Mouse (Mus musculus) heart, embryonic 11.5 days (tissue): ENCODE measurements around the gene Dgkg. TPM values are rescaled to one million over a fixed set of nuclear protein-coding genes. Genes with fewer than 3 reads are reported as not detected.
A peak's percentile ranks its signal among the peaks of the same experiment; 100 is the strongest.

Experiments
- ATAC-seq: fragments of 200-750 bp; cut with Nextera tagmentation; replicated peaks from 2 replicates; pipeline ENCODE4 v1.8.0; 2017; ENCODE audit warnings: moderate library complexity; ENCODE audit not compliant: insufficient number of reproducible peaks, low FRiP score, low TSS enrichment
- H3K27ac ChIP-seq: fragments of 300-500 bp; sonication (generic); 2 replicates; pipeline ENCODE4 v1.5.1; 2014; ENCODE audit warnings: mild to moderate bottlenecking, low read depth, low read length
- H3K27me3 ChIP-seq: fragments of 300-500 bp; sonication (generic); 2 replicates; pipeline ENCODE4 v1.6.1; 2014; ENCODE audit warnings: mild to moderate bottlenecking, low read length, mixed read lengths; ENCODE audit not compliant: control insufficient read depth, insufficient read depth
- H3K36me3 ChIP-seq: fragments of 300-500 bp; sonication (generic); 2 replicates; pipeline ENCODE4 v1.6.1; 2014; ENCODE audit warnings: mild to moderate bottlenecking, low read length, moderate library complexity, mixed read lengths; ENCODE audit not compliant: control insufficient read depth, insufficient read depth
- H3K4me1 ChIP-seq: fragments of 300-500 bp; sonication (generic); 2 replicates; pipeline ENCODE4 v1.6.1; 2014; ENCODE audit warnings: low read length; ENCODE audit not compliant: control insufficient read depth, insufficient read depth
- H3K4me2 ChIP-seq: fragments of 300-500 bp; sonication (generic); 2 replicates; pipeline ENCODE4 v1.6.1; 2014; ENCODE audit warnings: mild to moderate bottlenecking, moderate library complexity
- H3K4me3 ChIP-seq: fragments of 300-500 bp; sonication (generic); 2 replicates; pipeline ENCODE4 v1.5.1; 2014; ENCODE audit warnings: low read depth, low read length
- H3K9ac ChIP-seq: fragments of 300-500 bp; sonication (generic); 2 replicates; pipeline ENCODE4 v1.6.1; 2014; ENCODE audit warnings: mild to moderate bottlenecking, low read depth, low read length, moderate library complexity
- H3K9me3 ChIP-seq: fragments of 300-500 bp; sonication (generic); replicated peaks from 2 replicates; pipeline ENCODE4 v1.6.1; 2016; ENCODE audit warnings: low read length; ENCODE audit not compliant: control insufficient read depth
- WGBS: fragments of 180-500 bp; shearing (Covaris S2); extraction: QIAGEN DNeasy Blood & Tissue Kit; methylation state at CpG from one replicate; pipeline ENCODE4 v1.1.7; 2014; ENCODE audit not compliant: insufficient replicate concordance; 5-methylcytosine and 5-hydroxymethylcytosine counted together
- polyA plus RNA-seq: library from polyadenylated mRNA; unstranded; fragments of >200 nt; fragmentation: Nextera tagmentation; extraction: Ambion mirVana; gene quantifications from 2 replicates; pipeline ENCODE4 v1.2.1, GENCODE M21; 2014

Gene Dgkg
- polyA plus RNA-seq, 1 experiment from 2014 or later: 0.44 TPM

DNA sequence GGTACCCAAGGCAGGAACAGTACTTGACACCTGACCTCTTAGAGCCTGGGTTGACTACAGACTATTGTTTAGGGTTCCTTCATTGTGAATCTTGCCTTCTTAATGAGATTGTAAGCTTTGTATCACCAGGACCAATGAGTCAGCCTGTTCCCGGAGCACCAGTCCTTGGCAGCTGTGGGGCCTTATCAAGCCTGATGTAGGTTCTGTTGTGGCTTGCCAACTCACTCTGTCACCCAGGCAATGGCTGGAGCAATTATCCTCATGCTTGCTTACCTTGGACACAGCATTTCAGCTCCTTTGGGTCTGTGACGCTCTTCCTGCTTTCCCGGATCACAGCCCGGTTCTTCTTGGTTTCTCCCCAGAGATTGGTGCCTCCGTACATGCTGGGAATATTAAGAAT, 157.1 kb downstream of the Dgkg start:
- ATAC-seq: no peak
- Histone ChIP-seq H3K4me3 (no peak overlapping the region), H3K36me3 (no peaks in the 10 kb centered on the region), H3K9me3 (no peaks in the 10 kb centered on the region), H3K4me2 (no peak overlapping the region), H3K9ac (no peak overlapping the region), H3K27ac (no peak overlapping the region), H3K4me1 (peaks cover 33% of the 10 kb centered on the region), H3K27me3 (no peaks in the 10 kb centered on the region)
- 84% methylated on average over 5 of the region's 5 CpGs for WGBS

DNA sequence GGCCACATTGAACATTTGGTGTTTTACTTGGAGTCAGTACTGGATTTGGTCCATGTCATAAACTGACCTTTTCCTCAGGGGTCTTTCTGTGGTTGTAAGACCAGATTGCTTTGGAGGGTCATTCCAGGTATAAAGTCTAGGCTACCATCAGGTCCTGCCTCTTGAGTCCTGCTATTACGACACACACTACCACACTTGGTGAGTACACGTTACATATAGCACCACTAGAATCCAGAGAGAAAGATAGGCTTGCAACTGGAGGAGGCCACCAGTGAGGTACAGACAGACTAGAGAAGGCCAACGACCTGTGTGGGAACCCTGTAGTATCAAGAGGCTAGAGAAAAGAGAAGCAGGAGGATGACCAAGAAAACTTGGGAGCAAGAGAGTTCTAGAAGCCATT, 157.6 kb downstream of the Dgkg start:
- 84% methylated on average over 3 of the region's 3 CpGs for WGBS

DNA sequence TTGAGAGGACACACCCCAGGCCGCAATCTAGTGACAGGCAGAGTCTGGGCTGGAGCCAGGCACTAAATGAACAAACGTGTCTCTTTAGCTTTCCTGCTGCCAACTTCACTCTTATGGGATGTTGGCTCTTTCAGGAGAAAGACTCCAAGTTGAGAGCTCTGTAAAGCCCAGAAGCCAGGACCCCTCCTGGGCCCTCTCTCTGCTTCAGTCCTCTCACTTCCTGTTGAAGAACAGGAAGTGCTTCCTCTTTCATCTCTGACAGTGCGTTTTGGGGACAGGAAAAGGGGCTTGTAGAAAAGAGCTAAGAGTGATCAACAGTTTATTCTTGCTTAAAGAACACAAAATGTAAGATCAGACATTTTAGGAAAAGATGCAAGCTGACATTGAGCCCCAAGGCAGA, 159.0 kb downstream of the Dgkg start:
- H3K36me3 ChIP-seq: no peaks in the 10 kb centered on the region
- WGBS: 49% methylated on average over 3 of the region's 3 CpGs
- no peaks in the 10 kb centered on the region for H3K9me3 ChIP-seq
- H3K9ac ChIP-seq: no peak overlapping the region
- peaks cover 25% of the 10 kb centered on the region for H3K4me1 ChIP-seq
- ATAC-seq: no peak
- H3K4me3 ChIP-seq: no peak overlapping the region
- no peak overlapping the region for H3K4me2 ChIP-seq
- no peaks in the 10 kb centered on the region for H3K27me3 ChIP-seq
- no peak overlapping the region for H3K27ac ChIP-seq

More for the DNA sequence above, 157.6 kb downstream of the Dgkg start:
- H3K27me3 ChIP-seq: no peaks in the 10 kb centered on the region
- ATAC-seq: no peak
- no peak overlapping the region for H3K27ac ChIP-seq
- no peak overlapping the region for H3K9ac ChIP-seq
- no peak overlapping the region for H3K4me3 ChIP-seq
- H3K36me3 ChIP-seq: no peaks in the 10 kb centered on the region
- H3K9me3 ChIP-seq: no peaks in the 10 kb centered on the region
- H3K4me1 ChIP-seq: peaks cover 33% of the 10 kb centered on the region
- no peak overlapping the region for H3K4me2 ChIP-seq

DNA sequence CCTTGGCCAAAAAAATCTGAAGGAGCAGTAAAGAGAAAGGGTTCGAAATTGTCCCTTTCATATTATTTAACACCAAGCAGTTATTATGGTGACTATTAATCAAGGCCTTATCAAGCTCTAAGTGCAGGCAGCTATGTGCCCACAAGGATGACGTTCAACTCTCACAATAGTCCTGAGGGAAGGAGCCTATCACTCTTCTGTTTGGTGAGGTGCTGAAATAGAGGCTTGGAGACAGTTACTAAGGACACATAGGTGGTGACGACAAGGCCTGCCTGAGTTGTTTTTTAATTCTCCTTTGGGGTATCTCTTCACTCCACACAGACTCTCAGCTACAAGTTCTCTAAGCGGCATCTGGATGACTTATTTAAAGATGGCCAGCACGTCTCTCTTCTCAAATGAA, 161.8 kb downstream of the Dgkg start:
- ATAC-seq: no peak

DNA sequence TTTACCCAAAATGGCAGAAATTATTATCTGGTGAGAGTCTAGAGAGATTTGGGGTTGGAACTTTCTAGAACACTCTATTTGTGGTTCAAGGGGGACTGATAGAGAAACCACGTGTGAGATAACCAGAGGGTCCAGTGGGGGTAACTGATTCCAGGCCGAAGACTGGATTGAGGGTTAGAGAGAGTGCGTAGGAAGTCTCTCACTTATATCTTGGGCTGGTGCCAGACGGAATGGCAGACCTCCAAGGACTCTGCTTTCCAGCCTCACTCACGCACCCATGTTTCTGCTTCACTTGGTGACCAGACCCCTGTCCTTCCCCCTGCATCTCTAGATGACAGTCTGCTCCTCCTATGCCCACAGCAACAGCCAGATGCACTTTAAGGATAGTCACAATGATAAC, 162.2 kb downstream of the Dgkg start:
- Histone ChIP-seq H3K27me3 (no peaks in the 10 kb centered on the region), H3K27ac (no peak overlapping the region), H3K4me1 (peaks cover 35% of the 10 kb centered on the region), H3K9me3 (no peaks in the 10 kb centered on the region), H3K4me2 (no peak overlapping the region), H3K9ac (no peak overlapping the region), H3K4me3 (no peak overlapping the region), H3K36me3 (no peaks in the 10 kb centered on the region)
- ATAC-seq: no peak
- 36% methylated on average over 5 of the region's 5 CpGs for WGBS

More for the DNA sequence above, 161.8 kb downstream of the Dgkg start:
- 37% methylated on average over 5 of the region's 5 CpGs for WGBS
- no peaks in the 10 kb centered on the region for H3K9me3 ChIP-seq
- no peak overlapping the region for H3K4me2 ChIP-seq
- peak overlapping the region; percentile 41; the same call in 1 of the 2 replicates for H3K27ac ChIP-seq
- peaks cover 31% of the 10 kb centered on the region for H3K4me1 ChIP-seq
- H3K9ac ChIP-seq: no peak overlapping the region
- no peak overlapping the region for H3K4me3 ChIP-seq
- H3K27me3 ChIP-seq: no peaks in the 10 kb centered on the region
- no peaks in the 10 kb centered on the region for H3K36me3 ChIP-seq

DNA sequence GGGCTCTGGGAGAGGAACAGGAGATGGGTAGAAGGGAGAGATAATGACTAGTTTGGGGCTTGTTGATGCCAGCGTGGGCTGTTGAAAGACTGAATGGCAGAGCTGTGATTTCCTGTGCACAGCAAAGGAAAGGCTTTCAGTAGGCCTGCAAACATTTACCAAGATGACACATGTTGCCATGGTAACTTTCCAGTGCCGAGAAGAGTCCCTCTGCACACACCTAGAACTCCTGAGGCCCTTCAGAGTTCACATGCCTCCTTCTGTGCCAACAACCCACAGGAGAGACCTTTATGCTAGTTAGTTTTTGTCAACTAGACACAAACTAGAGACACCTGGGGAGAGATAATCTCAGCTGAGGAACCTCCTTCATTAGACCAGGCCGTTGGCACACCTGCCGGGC, 163.6 kb downstream of the Dgkg start:
- Histone ChIP-seq H3K4me3 (no peak overlapping the region), H3K4me1 (peaks cover 39% of the 10 kb centered on the region), H3K27ac (no peak overlapping the region), H3K9me3 (no peaks in the 10 kb centered on the region), H3K27me3 (no peaks in the 10 kb centered on the region), H3K9ac (no peak overlapping the region), H3K4me2 (no peak overlapping the region), H3K36me3 (no peaks in the 10 kb centered on the region)
- 69% methylated on average over 4 of the region's 4 CpGs for WGBS
- ATAC-seq: no peak

DNA sequence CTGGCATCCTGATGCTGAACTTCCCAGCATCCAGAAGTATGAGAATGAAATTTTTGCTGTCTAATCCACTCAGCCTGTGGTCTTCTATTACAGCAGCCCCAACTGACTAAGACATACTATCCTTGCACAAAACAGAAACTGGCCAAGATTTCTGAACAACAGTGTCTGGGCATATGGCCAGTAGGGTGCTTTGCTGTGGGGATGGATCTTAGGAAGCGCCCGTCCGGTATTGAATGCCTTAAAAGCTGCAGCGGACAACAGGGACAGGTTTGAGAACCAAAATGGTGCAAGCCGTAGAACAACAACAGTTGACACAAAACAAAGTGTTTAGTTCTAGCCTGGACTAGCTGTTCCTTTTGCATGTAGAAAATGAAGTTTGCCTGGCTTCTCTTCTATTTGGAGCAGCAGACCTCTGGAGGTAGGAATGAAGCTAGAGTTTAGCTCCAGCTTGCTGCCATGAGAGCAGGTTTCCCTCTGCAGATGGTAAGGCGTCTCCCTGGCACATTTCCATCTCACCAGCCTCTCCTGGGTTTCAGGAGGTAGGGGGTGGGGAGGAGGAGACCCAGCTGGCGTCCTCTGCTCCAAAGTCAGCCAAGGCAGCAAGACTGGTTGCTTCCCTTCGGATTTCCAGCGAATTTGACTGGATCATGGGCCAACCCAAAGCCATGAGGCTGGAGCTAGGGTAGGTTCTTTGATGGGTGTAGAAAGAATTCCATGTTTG, 165.4 kb downstream of the Dgkg start:
- Histone ChIP-seq H3K4me2 (no peak overlapping the region), H3K27me3 (no peaks in the 10 kb centered on the region), H3K9ac (no peak overlapping the region), H3K4me3 (no peak overlapping the region), H3K9me3 (no peaks in the 10 kb centered on the region), H3K4me1 (peaks cover 40% of the 10 kb centered on the region), H3K27ac (no peak overlapping the region), H3K36me3 (no peaks in the 10 kb centered on the region)
- ATAC-seq: no peak
- WGBS: 82% methylated on average over 9 of the region's 9 CpGs

DNA sequence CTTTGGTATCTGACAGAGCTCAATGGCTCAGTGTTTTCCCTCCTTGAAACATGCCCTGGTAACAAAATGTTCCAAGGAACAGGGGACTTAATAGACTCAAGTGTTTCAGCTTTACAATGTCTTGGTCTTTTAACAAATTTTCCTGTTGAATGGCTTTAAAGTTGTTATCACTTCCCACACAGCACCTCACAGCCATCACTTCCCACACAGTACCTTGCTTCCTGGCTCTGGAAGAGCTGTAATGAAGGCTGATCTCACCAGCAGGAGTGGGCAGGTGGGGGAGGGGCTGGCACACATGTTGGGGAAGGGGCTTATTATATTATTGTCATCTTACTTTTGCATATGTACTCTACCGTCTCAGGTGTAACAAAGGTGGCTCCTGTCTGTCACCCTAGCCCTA, 173.1 kb downstream of the Dgkg start:
- Histone ChIP-seq H3K27ac (no peak overlapping the region), H3K27me3 (no peaks in the 10 kb centered on the region), H3K4me3 (no peak overlapping the region), H3K4me1 (peaks cover 5% of the 10 kb centered on the region), H3K9me3 (no peaks in the 10 kb centered on the region), H3K9ac (no peak overlapping the region), H3K36me3 (no peaks in the 10 kb centered on the region), H3K4me2 (no peak overlapping the region)
- WGBS: 70% methylated on average over 1 of the region's 1 CpGs
- ATAC-seq: no peak

DNA sequence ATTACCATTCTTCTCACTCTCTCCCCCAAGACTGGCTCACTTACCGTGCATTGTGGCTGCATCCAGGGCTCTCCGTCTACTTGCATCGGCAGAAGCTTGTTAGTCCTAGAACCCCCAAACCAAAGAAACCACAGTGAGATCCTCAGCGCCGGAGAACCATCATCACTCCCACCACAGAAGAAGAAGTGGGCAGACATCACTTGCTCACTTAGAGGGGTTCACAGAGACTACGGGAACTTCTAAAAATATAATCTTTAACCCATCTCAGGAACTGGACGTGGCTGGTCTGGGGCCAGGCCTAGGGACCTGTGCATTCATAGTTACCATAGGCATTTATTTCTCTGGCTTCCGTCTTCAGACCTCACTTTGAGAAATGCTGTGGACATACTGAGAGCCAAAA, 177.7 kb downstream of the Dgkg start:
- Histone ChIP-seq H3K4me3 (no peak overlapping the region), H3K27me3 (no peaks in the 10 kb centered on the region), H3K36me3 (no peaks in the 10 kb centered on the region), H3K4me2 (no peak overlapping the region), H3K9ac (no peak overlapping the region), H3K27ac (no peak overlapping the region), H3K4me1 (0 out of 2 replicates have a peak, but pooled peaks cover 4% of the 10 kb centered on the region), H3K9me3 (no peaks in the 10 kb centered on the region)
- 80% methylated on average over 8 of the region's 8 CpGs for WGBS
- ATAC-seq: no peak
